Mouse (Mus musculus): ENCODE measurements around the gene Dthd1. TPM values are rescaled to one million over a fixed set of nuclear protein-coding genes. Genes with fewer than 3 reads are reported as not detected.

Dthd1 gene
- polyA plus RNA-seq, 1 experiment from 2014 or later = not detected

DNA sequence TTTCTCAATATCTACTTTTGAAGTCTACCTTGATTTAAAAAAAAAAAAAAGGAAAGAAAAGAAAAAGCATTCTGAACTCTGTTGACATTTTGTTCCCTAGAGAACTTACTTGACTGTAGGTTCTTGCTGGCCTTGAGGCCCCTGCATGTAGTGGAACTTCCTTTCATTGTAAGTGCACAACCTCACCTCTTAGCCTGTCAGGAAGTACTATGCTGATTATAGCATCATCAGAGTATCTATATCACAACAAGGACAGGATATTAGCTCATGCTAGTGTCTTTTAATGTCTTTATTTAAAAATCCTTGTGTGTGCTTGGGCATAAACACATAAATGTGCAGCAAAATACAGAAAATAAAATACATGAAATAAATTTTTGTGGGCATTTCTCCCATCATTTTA is 53.4 kb downstream of the Dthd1 start:
- ATAC-seq (ENCODE audit: insufficient read depth) = no peak
- H3K9me3 ChIP-seq (replicated peaks) = no peaks in the 10 kb centered on the region
- no peak overlapping the region for H3K4me3 ChIP-seq (replicated peaks)

DNA sequence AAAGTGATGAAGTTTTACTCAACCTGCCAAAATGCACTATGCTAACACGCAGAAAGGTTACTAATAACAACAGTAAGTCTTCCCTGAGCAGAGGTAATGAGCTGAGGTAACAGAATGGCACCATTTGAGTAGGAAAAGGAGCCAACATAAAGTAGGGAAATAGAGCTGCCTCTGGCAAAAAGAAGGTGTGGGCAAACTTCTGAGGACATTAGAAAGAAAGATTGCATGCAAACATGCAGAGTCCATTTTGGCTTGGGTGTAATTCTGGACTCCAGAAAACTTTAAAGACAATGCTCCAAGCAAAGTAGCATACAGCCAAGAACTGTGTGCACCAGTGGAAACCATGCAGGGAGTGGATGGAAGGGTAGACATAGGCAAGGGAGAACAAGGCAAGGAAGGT is 65.9 kb downstream of the Dthd1 start:
- Histone ChIP-seq H3K4me2 (no peak overlapping the region), H3K4me1 (replicated peaks) (no peaks in the 10 kb centered on the region), H3K27ac (replicated peaks) (no peak overlapping the region), H3K27me3 (no peaks in the 10 kb centered on the region), H3K4me3 (replicated peaks) (no peak overlapping the region), H3K9me3 (replicated peaks) (no peaks in the 10 kb centered on the region), H3K9ac (no peak overlapping the region), H3K36me3 (replicated peaks) (no peaks in the 10 kb centered on the region)
- 29% methylated on average over 1 of the region's 1 CpGs for WGBS (ENCODE audit: insufficient replicate concordance)
- no peak for ATAC-seq (ENCODE audit: insufficient read depth)

More for the DNA sequence above, 53.4 kb downstream of the Dthd1 start:
- Histone ChIP-seq H3K27me3 (no peaks in the 10 kb centered on the region), H3K36me3 (replicated peaks) (no peaks in the 10 kb centered on the region), H3K9ac (no peak overlapping the region), H3K4me2 (no peak overlapping the region), H3K4me1 (replicated peaks) (no peaks in the 10 kb centered on the region), H3K27ac (replicated peaks) (no peak overlapping the region)

DNA sequence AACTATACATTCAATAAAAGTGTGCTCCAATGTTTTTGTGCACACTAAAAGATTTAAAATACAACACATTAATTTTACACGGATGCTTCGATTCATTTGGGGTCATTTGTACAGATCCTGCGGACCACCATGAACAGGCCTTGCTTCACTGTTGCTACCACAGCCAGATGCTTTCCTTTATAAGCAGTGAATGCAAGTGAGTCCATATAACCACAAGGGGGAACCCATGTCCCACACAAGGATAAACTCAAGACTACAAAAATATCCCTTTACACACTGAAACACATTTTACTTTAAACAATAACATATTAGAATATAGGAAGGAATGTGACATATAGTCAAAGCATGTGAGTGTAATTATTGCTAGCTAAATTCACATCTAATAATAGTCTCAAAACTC is 81.7 kb downstream of the Dthd1 start:
- H3K27me3 ChIP-seq = no peaks in the 10 kb centered on the region
- no peak overlapping the region for H3K4me3 ChIP-seq (replicated peaks)
- no peak overlapping the region for H3K4me2 ChIP-seq
- H3K36me3 ChIP-seq (replicated peaks) = no peaks in the 10 kb centered on the region
- no peak overlapping the region for H3K9ac ChIP-seq
- WGBS (ENCODE audit: insufficient replicate concordance) = 54% methylated on average over 3 of the region's 3 CpGs
- no peak for ATAC-seq (ENCODE audit: insufficient read depth)
- no peaks in the 10 kb centered on the region for H3K9me3 ChIP-seq (replicated peaks)
- no peaks in the 10 kb centered on the region for H3K4me1 ChIP-seq (replicated peaks)
- H3K27ac ChIP-seq (replicated peaks) = no peak overlapping the region

DNA sequence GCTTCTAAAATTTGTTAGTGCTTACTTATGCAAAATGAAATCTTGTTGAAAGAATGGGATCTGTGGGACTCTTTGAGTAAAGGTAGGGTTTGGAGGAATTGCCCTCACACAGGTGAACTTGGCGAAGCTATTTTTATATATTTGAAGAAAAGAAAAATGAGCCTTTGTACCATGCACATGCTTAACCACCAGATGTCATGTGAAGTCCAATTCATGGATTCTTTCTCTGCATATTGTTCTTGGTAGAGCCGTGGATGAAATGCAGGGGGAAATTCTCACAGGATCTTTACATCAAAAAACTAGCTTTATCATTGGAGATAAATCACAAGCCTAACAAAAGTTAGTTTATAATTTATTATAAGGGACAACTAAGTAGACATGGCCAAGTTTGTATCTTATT is 93.3 kb downstream of the Dthd1 start:
- H3K27me3 ChIP-seq = no peaks in the 10 kb centered on the region
- ATAC-seq (ENCODE audit: insufficient read depth) = no peak
- WGBS (ENCODE audit: insufficient replicate concordance) = 61% methylated on average over 2 of the region's 2 CpGs
- H3K36me3 ChIP-seq (replicated peaks) = no peaks in the 10 kb centered on the region
- no peak overlapping the region for H3K4me2 ChIP-seq
- H3K4me1 ChIP-seq (replicated peaks) = no peaks in the 10 kb centered on the region
- H3K27ac ChIP-seq (replicated peaks) = no peak overlapping the region
- no peak overlapping the region for H3K9ac ChIP-seq
- H3K9me3 ChIP-seq (replicated peaks) = no peaks in the 10 kb centered on the region
- no peak overlapping the region for H3K4me3 ChIP-seq (replicated peaks)

DNA sequence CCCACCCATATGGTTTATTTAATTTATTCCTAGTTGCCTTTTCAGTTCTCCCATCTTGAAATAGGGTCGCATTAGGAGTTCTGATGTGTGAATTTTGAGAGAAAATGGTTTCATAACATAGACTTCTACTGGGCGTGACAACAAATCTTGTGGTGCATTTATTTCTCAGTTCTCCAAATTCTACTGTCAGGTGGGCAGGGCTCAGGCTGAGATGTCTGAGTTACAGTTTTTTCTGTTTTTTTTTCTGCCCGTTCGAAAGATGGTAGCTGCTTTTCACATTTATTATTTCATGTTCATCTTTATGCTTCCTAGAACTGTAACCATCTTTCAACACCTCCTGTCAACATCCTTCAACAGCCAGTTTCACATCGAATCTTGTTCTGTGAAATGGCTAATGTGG is 95.5 kb downstream of the Dthd1 start:
- Histone ChIP-seq H3K9ac (no peak overlapping the region), H3K4me3 (replicated peaks) (no peak overlapping the region), H3K9me3 (replicated peaks) (no peaks in the 10 kb centered on the region), H3K36me3 (replicated peaks) (no peaks in the 10 kb centered on the region), H3K27me3 (no peaks in the 10 kb centered on the region), H3K27ac (replicated peaks) (no peak overlapping the region), H3K4me2 (no peak overlapping the region), H3K4me1 (replicated peaks) (no peaks in the 10 kb centered on the region)
- ATAC-seq (ENCODE audit: insufficient read depth) = no peak
- 61% methylated on average over 5 of the region's 5 CpGs for WGBS (ENCODE audit: insufficient replicate concordance)

DNA sequence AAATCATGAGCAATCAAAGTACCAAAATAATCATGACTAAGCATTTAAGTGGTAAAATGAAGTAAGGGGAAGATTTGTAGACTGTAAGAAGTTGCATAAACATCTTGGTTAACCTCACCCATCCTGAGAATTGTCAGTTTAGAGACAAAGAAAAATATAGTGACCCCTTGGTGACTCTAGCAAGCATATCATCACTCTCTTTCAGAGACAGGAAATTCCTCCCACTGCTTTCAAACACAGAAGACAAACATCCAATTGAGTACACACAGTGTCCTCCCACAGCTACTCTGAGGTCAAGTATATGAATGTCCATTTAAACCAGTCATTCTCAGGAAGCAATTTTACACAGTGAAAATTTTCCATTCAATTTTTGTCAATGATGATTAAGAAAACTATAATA is 111.0 kb downstream of the Dthd1 start:
- Histone ChIP-seq H3K27ac (replicated peaks) (no peak overlapping the region), H3K4me2 (no peak overlapping the region), H3K4me1 (replicated peaks) (no peaks in the 10 kb centered on the region), H3K9ac (no peak overlapping the region), H3K36me3 (replicated peaks) (no peaks in the 10 kb centered on the region), H3K9me3 (replicated peaks) (no peaks in the 10 kb centered on the region), H3K4me3 (replicated peaks) (no peak overlapping the region), H3K27me3 (no peaks in the 10 kb centered on the region)
- ATAC-seq (ENCODE audit: insufficient read depth) = no peak

Other genes with a start within 250 kb of the Dthd1 start
- gene Arap2, start 47.7 kb upstream of the Dthd1 start, polyA plus RNA-seq (2015; fragmentation: Nextera tagmentation; extraction: Ambion mirVana) = 1.8 and 2.1 TPM in 2 replicates

All from liver, embryonic 15.5 days (tissue).